Mouse (Mus musculus) skeletal muscle tissue, postnatal 0 days (tissue): ENCODE results near the gene H2al1n. TPM values are rescaled to one million over a fixed set of nuclear protein-coding genes. Genes with fewer than 3 reads are reported as not detected.

Experiments used
- polyA plus RNA-seq: library from polyadenylated mRNA; unstranded; fragments of >200 nt; fragmentation: Nextera tagmentation; extraction: Ambion mirVana; gene quantifications from 2 replicates; pipeline ENCODE4 v1.2.1, GENCODE M21; 2015

Gene H2al1n
- polyA plus RNA-seq, result not detected in 2 replicates

DNA sequence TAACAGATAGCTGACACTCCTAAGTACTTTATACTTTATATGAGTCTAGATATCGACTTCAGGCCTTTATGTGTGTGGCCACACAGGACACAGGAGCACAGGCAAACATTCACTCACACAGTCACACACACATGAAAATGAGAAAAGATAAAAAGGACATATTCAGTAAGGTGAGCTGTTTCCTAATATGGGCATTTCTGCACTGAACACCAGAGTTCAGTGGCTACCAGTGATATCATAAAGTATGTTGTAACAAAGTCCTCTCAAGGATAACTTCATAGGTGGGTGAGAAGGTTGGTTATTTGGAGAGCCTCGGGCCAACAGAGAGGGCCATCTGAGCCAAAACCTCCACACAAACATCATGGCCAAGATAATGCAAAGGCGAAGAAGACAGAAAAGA is at the start of gene H2al1n:
TSS of gene H2al1n (plus strand) at position 301 of the 400 bp plus-strand sequence.

